Mouse (Mus musculus) brain, embryonic 14.5 days (tissue): Measurements from ENCODE around the gene Trim28. TPM values are rescaled to one million over a fixed set of nuclear protein-coding genes. Genes with fewer than 3 reads are reported as not detected.

Experiments
- DNase-seq: peaks from one replicate; pipeline ENCODE4 v3.0.0-alpha.2; 2011; ENCODE audit warnings: low read depth
- CTCF ChIP-seq: fragments of 200-500 bp; IDR thresholded peaks from 2 replicates; pipeline ENCODE4 v1.5.1; 2012; ENCODE audit warnings: inconsistent platforms, mild to moderate bottlenecking, moderate library complexity, borderline replicate concordance; ENCODE audit not compliant: insufficient read depth, insufficient read length; ENCODE audit errors: extremely low read depth
- POLR2A ChIP-seq: fragments of 200-500 bp; IDR thresholded peaks from 2 replicates; pipeline ENCODE4 v1.6.1; 2012; ENCODE audit warnings: mild to moderate bottlenecking, inconsistent platforms, borderline replicate concordance; ENCODE audit not compliant: poor library complexity, insufficient read depth, insufficient read length, severe bottlenecking; ENCODE audit errors: extremely low read depth
- polyA plus RNA-seq: library from polyadenylated mRNA; depleted of rRNA; stranded (reverse); fragments of >200 nt; gene quantifications from 2 replicates; pipeline ENCODE4 v1.2.3, GENCODE M21; 2012

Trim28 gene
- polyA plus RNA-seq, 1 experiment = 585 TPM

DNA sequence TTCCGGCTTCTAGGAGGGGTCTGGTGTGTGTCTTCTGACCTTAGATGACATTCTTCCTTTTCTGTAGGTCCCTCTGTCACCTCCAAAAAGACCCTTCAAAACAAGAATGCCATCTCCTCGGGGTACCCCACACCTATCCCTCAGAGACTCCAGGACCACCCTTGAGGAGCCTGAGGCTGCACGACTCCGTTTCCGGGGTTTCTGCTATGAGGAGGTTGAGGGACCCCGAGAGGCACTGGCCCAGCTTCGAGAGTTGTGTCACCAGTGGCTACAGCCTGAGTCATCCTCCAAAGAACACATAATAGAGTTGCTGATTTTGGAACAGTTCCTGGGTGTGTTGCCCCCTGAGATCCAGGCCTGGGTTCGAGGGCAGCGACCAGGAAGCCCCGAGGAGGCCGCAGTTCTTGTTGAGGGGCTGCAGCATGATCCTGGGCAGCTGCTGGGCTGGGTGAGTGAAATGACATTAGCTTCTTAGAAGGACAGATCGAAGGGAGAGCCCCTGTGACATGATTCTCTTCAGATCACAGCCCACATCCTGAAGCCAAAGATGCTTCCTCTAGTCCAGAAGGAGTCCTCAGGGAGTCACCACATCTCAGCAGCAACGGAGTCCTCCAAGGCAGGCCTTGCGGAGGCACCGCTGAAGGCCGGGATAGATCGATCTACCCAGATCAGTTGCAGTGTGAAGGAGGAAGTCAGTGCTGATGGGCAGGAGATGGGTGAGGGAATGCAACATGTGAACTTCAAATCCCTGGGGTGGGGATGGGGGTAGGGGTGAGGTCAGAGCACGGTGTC is 19.8 kb upstream of the Trim28 start:
- DNase-seq = no peak
- TF ChIP-seq CTCF = no peak
- no peak for TF ChIP-seq POLR2A

DNA sequence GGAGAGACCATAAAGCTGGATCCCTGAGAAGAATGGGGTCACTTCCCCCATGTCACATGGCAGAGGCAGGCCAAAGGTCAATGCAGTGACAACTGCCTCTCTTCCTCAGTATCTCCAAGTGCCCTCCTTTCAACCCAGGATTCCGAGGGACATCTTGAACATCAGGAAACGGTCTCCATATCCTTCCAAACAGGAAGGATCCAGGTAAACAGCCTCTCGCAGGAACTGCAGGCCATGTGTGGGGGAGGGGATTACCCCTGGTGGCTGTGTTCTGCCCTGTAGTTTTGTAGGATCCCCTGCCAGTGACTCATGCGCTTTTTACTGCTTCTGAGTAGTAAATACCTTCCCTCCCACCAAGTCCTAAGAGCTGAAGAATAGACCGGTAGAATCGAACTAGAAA is 19.1 kb upstream of the Trim28 start:
- no peak for TF ChIP-seq CTCF
- no peak for TF ChIP-seq POLR2A
- DNase-seq = no peak

DNA sequence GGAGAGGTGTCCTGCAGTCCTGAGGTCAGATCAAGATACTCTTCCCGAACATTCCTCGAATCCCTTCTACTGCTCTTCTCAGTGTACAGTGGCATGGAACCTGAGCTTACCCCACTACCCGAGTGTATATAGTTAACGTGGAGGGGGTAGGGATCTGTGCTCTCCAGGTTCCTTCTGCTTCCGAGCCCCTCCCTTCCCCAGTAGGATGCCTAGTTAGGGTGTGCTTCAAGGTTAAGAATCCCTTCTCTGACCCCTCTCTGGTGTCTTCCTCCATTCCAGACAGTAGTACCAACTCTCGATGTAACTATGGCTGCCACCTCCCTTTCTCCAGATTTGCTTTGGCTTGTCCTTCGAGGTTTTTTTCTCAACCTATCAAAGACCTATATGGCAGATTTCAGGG is 18.6 kb upstream of the Trim28 start:
- no peak for TF ChIP-seq POLR2A
- TF ChIP-seq CTCF = no peak
- DNase-seq = no peak

DNA sequence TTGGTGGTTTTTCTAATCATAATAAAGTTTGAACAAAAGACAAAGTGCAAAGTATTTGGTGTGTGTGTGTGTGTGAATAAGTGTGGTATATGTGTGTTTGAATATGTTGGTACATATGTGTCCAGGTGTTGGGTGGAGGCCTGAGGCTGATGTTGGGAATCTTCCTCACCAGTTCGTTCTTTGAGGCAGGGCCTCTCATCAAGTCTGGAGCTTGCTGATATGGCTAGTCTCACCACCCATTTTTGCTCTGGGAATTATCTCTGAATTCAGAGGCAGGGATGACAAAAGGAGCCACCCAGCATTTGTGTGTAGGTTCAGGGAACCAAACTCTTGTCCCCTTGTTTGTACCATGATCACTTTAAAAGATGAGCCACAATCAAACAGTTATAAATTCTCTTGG is 13.2 kb upstream of the Trim28 start:
- TF ChIP-seq CTCF (no peak), POLR2A (no peak)
- no peak for DNase-seq

DNA sequence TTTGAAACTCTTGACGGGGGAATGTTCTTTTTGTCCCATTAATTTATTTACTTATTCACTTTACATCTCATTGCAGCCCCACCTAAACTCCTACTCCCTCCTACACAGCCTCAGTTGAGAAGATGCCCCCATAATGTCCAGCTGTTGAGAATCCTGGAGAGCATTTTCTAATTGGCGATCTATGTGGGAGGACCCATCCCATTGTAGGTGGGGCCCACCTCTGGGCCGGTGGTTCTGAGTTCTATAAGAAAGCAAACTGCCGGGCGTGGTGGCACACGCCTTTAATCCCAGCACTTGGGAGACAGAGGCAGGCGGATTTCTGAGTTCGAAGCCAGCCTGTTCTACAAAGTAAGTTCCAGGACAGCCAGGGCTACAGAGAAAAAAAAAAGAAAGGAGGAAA is 12.0 kb upstream of the Trim28 start:
- TF ChIP-seq POLR2A (no peak), CTCF (no peak)
- DNase-seq = no peak

DNA sequence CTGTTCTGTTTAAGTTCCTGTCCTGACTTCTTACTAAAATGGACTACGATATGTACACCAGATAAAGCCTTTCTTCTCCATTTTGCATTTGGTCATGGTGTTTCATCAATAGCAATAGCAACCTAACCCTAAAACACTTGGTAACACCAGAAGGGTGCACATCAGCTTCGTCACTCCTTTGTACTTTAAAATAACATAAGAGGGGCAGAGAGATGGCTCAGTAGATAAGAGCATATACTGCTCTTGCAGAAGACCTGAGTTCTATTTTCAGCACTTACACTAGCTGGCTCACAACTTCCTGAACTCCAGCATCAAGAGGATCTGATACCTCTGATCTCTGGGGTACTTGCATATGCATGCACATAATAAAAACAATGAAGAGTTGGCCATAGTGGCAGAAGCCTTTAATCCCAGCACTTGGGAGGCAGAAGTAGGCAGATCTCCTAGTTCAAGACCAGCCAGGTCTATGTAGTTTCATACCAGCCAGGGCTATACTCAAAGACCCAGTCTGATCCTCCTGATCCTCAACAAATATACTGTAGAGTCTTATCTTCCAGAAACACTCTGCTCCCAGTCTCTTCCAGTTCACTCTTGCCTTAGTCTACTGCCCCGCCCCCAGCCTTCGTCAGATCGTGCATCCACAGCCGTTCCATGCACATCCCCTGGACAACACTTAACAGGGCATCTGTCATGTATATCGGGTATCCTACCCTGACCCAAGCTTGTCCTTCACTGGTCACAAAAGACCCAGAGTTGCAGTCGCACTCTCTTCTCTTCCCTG is 11.3 kb upstream of the Trim28 start:
- no peak for TF ChIP-seq CTCF
- TF ChIP-seq POLR2A = no peak
- DNase-seq = no peak

DNA sequence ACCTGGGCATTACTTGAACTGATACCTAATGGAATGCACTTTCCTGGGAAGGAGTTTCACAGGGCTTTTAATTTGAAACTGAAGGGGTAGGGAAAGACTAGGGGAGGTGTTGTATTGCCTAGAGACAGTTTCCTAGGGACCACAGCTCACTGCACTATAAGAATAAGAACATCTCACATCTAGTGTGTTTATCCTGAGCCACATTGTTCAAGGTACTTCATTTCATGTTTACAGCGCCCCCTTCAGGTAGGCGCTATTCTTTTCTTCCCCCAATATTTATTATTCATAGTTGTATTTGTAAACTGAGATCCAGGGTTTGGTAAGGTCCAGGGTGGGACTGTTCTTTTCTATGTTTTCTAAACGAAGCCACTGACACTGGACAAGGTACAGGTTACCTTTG is 6.7 kb upstream of the Trim28 start:
- DNase-seq = peak; percentile 15
- TF ChIP-seq POLR2A (no peak), CTCF (no peak)

DNA sequence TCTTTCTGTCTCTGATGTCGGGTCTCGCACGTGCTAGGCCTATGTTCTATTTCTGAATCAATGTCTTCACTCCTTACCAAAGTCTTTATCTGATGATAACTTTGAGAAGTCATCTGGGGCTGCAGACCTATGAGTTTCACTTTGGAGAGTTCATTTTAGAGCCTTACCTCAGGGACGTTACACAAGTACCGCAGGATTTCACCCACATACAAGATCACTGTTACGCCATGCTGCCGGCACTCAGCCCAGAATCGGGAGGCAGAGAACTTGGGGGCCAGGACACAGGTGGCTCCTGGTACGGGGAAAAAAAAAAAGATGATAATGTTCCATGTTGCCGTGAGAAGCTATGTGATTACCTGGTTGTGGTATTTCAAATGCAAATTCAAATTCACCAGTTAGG is 5.8 kb upstream of the Trim28 start:
- TF ChIP-seq CTCF (no peak), POLR2A (no peak)
- no peak for DNase-seq

DNA sequence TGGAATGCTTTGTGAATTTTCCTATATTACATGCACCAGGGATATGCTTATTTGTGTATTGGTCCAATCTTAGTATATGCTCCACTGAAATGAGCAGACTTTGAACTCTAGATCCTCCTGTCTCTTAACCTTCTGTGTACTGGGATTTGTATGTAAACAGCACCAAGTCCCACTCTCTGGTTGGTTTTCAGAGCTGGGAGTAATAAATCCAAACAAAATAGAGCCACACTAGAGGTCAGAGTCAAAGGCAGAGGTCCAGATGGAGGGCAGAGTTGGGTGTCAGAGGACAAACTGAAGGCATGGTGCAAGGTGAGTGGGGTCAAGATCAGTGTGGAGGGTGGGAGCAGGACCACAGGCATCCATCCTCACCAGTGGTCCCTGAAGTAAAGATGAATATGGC is 3.1 kb upstream of the Trim28 start:
- DNase-seq = no peak
- TF ChIP-seq POLR2A = no peak
- no peak for TF ChIP-seq CTCF

DNA sequence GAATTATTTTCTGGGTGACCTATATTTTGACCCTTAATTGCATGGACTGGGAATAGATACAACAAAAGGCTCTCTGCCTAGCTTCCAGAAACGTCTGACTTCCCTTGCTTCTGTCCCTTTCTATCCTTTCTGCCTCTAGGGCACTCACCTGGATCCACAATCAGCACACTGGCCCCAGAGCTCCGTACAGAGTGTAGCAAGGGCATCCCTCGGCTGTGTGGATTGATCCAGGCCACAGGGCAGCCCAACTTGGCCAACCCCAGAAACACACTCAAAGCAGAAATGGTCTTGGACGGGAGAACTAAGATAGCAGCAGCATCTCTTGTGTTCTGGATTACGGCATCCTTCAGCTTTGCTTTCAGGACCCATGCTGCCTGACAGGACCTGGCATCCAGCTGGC is 1.7 kb upstream of the Trim28 start:
- DNase-seq = no peak
- TF ChIP-seq CTCF = no peak
- TF ChIP-seq POLR2A = no peak

DNA sequence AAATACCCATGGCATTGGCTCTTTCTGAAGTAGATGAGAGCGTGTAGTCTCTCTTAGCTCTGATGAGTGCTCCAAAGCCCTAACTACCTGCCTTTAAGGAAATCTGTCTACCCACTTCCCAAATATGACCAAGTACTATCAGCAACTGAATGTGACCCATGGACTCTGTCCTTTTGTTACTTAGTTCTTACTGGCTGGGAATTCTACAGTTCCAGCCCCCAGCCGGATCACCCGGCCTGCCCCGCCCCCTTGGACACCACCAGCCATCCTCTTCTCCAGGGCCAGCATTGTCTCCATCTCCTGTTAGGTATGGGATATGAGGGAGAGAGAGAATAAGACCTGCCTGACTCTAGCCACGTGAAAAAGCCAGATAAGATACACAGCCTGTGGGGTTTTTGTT is 861 bp upstream of the Trim28 start, which contains the start of gene Slc27a5:
Gene Slc27a5, minus strand, starts transcription at position 140 of the 400 bp plus-strand sequence.
- no peak for TF ChIP-seq CTCF
- TF ChIP-seq POLR2A = no peak
- no peak for DNase-seq
